Mouse (Mus musculus) megakaryocyte-erythroid progenitor cell, adult 5-6 weeks (primary cell): Measurements from ENCODE around the gene Gm2022. TPM values are rescaled to one million over a fixed set of nuclear protein-coding genes. Genes with fewer than 3 reads are reported as not detected.
"Not testable (repeated sequence)": the region's sequence is repeated elsewhere in the genome, so short reads cannot be mapped to it uniquely, and the experiment has no call there.

Experiments
- ATAC-seq: replicated peaks from 2 replicates; pipeline ENCODE4 v1.8.0; 2016; ENCODE audit warnings: mild to moderate bottlenecking, inconsistent platforms; ENCODE audit not compliant: severe bottlenecking, poor library complexity, low FRiP score, low TSS enrichment
- total RNA-seq, 2 experiments: library from RNA; stranded (forward) in 1 of 2; stranded (reverse) in 1 of 2; fragments of 200-1000, 215-1000 nt in 1 of 2; fragments of >200 nt in 1 of 2; fragmentation: Nextera tagmentation in 1 of 2; gene quantifications; 2 replicates each; pipeline ENCODE4 v1.2.3; 2014 to 2017

The Gm2022 gene
- total RNA-seq (2014; fragmentation: Nextera tagmentation), result not detected in 2 replicates
- not detected in 2 replicates for total RNA-seq (2017)

DNA sequence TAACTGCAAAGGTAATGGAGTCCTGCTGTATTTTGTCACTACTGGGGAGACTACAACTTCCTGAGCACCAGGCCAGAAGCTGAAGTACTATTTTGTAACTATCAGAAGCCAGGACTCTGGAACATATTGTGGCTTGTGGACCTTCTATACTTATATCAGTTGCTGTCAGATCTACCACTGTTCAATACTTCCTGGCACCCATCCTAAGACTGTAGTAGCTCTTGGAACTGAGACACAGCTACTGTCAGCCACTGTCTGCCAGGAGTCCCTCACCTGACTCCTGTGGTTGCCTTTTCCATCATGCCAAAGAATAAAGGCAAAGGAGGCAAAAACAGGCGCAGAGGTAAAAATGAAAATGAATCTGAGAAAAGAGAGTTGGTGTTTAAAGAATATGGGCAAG is at the start of gene Gm2022:
Gene Gm2022 (plus strand): TSS at position 301 of the 400 bp plus-strand sequence.
- not testable (repeated sequence) for ATAC-seq

GRCm38 (mm10) chr12:87850657-87851056 is 44.5 kb upstream of the Gm2022 start:
- ATAC-seq, result not testable (repeated sequence)

DNA sequence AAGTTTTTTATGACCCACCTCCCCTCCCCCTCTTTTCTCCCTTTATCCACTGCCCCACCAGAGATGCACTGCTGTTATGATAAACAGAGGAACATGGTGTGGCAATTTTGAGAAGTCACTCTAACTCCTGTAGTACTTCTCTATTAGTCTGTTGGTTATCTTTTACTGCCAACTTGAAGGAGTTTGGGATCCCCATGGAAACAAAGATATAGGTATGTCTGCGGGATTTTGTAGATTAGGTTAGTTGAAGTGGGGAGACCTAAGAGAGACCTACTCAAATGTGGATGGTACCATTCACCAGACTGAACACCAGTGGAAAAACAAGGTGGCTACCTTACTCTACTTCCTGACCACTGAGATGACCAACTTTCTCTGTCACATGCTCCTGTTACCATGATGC is 39.1 kb upstream of the Gm2022 start:
- ATAC-seq, result not testable (repeated sequence)

GRCm38 (mm10) chr12:87861740-87862692 is 33.2 kb upstream of the Gm2022 start:
- not testable (repeated sequence) for ATAC-seq

DNA sequence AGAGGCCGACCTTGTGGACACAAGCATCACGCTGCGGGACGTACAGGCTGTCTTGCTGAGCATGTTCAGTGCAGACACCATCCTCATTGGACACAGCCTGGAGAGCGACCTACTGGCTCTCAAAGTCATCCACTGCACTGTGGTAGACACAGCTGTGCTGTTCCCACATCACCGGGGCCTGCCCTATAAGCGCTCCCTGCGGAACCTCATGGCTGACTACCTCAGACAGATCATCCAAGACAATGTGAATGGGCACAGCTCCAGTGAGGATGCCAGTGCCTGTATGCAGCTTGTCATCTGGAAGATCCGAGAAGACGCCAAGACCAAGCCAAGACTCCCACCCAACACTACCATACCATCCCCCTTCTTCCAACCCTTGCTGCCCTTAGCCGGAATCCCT is 31.5 kb upstream of the Gm2022 start:
- not testable (repeated sequence) for ATAC-seq

- not testable (repeated sequence) for ATAC-seq
Measured at GRCm38 (mm10) chr12:87864048-87864447, 31.1 kb upstream of the Gm2022 start.

- ATAC-seq, result not testable (repeated sequence)
Measured at GRCm38 (mm10) chr12:87873772-87874171, 21.4 kb upstream of the Gm2022 start, which contains the start of gene Gm2016. TSS of gene Gm2016 (plus strand) at chr12:87874072.

DNA sequence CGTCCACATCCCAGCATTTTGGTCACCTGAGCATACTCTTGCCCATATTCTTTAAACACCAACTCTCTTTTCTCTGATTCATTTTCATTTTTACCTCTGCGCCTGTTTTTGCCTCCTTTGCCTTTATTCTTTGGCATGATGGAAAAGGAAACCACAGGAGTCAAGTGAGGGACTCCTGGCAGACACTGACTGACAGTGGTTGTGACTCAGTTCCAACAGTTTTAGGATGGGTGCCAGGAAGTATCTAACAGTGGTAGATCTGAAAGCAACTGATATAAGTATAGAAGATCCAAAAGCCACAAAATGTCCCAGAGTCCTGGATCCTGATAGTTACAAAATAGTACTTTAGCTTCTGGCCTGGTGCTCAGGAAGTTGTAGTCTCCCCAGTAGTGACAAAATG is 24.6 kb downstream of the Gm2022 start, which contains the start of gene Gm2035:
Gene Gm2035 (minus strand): TSS at position 137 of the 400 bp plus-strand sequence.
- not testable (repeated sequence) for ATAC-seq

Other genes with a start within 250 kb of the Gm2022 start
- not detected in 2 replicates for gene Gm21319, start 119.6 kb upstream of the Gm2022 start, total RNA-seq (2014; fragmentation: Nextera tagmentation)
- gene Gm21319, start 119.6 kb upstream of the Gm2022 start, total RNA-seq (2017), result not detected in 2 replicates
- gene Gm21936, start 99.9 kb upstream of the Gm2022 start, total RNA-seq (2014; fragmentation: Nextera tagmentation), result not detected in 2 replicates
- not detected in 2 replicates for gene Gm21936, start 99.9 kb upstream of the Gm2022 start, total RNA-seq (2017)
- not detected in 2 replicates for gene BB287469, start 78.8 kb upstream of the Gm2022 start, total RNA-seq (2014; fragmentation: Nextera tagmentation)
- not detected in 2 replicates for gene BB287469, start 78.8 kb upstream of the Gm2022 start, total RNA-seq (2017)
- not detected in 2 replicates for gene Gm2001, start 53.0 kb upstream of the Gm2022 start, total RNA-seq (2014; fragmentation: Nextera tagmentation)
- not detected in 2 replicates for gene Gm2001, start 53.0 kb upstream of the Gm2022 start, total RNA-seq (2017)
- gene Gm2016, start 21.3 kb upstream of the Gm2022 start, total RNA-seq (2014; fragmentation: Nextera tagmentation), result not detected in 2 replicates
- not detected in 2 replicates for gene Gm2016, start 21.3 kb upstream of the Gm2022 start, total RNA-seq (2017)
- gene Gm2035, start 24.5 kb downstream of the Gm2022 start, total RNA-seq (2014; fragmentation: Nextera tagmentation), result not detected in 2 replicates
- not detected in 2 replicates for gene Gm2035, start 24.5 kb downstream of the Gm2022 start, total RNA-seq (2017)
- gene Gm2042, start 58.7 kb downstream of the Gm2022 start, total RNA-seq (2014; fragmentation: Nextera tagmentation), result not detected in 2 replicates
- not detected in 2 replicates for gene Gm2042, start 58.7 kb downstream of the Gm2022 start, total RNA-seq (2017)
- not detected in 2 replicates for gene Gm2075, start 116.5 kb downstream of the Gm2022 start, total RNA-seq (2014; fragmentation: Nextera tagmentation)
- not detected in 2 replicates for gene Gm2075, start 116.5 kb downstream of the Gm2022 start, total RNA-seq (2017)
- not detected in 2 replicates for gene Gm6803, start 123.4 kb downstream of the Gm2022 start, total RNA-seq (2014; fragmentation: Nextera tagmentation)
- not detected in 2 replicates for gene Gm6803, start 123.4 kb downstream of the Gm2022 start, total RNA-seq (2017)
- not detected in 2 replicates for gene Gm2056, start 131.6 kb downstream of the Gm2022 start, total RNA-seq (2014; fragmentation: Nextera tagmentation)
- gene Gm2056, start 131.6 kb downstream of the Gm2022 start, total RNA-seq (2017), result not detected in 2 replicates
- not detected in 2 replicates for gene Gm16368, start 188.3 kb downstream of the Gm2022 start, total RNA-seq (2014; fragmentation: Nextera tagmentation)
- not detected in 2 replicates for gene Gm16368, start 188.3 kb downstream of the Gm2022 start, total RNA-seq (2017)